Mouse (Mus musculus) right cerebral cortex, postnatal 14 days (tissue): ENCODE measurements at regions not wholly inside any gene's neighbourhood (a gene's known extent, or its start where the extent isn't known, plus 50 kb on each side); places are given as distances from the start of the nearest gene placed in this dataset.

ENCODE experiments used
- DNase-seq: peaks from one replicate; pipeline ENCODE4 v3.0.0; 2022

DNA sequence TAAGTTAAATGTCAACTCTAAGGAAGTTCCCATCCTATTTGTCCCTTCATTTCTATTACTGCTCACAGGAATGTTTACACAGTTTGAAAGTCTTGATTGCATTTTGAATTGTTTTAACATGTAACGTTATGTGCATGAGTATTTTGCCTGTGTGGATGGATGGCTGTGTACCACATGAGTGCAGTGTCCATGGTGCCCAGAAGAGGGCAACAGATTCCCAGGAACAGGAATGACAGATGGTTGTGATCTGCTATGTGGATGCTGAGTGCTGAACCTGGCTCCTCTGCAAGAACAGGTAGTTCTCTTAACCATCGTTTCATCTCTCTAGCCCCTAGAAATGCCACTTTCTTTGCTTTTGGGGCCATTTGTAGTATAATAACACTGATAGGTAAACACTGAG is 597.9 kb upstream of the Zwint start:
- peak; percentile 3 for DNase-seq

DNA sequence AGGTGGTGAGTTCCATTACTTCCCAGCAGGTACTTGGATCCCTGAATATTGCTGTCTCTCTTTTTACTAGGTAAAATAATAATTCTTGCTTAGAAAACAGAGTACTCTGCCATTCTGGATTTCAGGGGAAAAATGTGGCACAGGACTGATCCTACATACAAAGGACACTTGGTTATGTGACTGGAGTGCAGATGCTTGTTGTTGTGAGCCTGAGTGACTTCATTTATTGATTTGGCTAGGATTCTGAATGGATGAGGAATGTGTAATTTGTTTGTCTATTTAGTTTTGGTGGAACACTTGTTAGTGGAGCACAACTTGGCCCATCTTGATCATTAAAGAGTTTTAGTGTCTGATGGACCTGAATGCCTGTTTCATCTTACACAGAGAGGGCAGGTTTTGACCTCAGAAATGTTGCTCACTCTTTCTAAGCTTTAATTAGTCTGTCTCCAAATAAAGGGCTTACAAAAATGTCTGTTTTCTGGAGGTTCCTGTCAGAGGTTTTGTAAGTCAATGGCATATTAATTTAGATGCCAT is 583.4 kb upstream of the Zwint start:
- DNase-seq = no peak

DNA sequence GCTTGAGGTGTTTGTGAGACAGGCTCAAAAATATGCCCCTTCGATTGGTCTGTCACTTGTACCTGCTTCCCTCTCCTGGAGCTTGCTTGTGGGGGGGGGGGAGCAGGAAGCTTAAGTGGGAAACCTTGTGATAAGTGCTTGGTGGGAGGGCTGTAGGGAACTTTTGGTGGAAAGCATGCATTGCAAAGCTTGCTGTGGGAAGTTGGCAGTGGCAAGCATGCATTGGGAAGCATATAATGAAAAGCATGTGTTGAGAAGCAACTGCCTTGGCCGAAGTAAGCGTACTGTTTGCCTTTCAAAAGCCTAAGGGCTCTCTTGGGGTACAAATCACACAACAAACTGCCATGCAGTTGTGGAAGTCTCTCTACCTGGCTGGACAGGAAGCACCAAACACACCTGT is 576.3 kb upstream of the Zwint start:
- DNase-seq = no peak

DNA sequence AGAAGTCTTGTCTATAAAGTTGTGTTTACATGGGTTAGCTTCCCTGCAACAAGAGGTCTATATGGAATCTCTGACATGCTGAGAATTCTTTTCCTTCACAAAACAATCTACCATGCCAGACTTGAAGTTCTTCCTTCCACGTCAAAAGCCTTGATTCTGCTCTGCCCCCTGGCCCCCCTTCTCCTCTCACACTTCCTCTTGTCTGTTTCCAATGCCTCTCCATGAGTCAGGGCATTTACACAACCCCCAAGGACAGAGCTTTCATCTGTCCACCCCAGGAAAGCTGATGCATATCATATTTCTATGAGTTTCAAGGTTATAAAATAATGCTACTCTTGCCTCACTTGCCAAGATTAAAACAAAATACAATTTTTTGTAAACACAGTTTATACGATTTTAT is 557.7 kb upstream of the Zwint start:
- no peak for DNase-seq

DNA sequence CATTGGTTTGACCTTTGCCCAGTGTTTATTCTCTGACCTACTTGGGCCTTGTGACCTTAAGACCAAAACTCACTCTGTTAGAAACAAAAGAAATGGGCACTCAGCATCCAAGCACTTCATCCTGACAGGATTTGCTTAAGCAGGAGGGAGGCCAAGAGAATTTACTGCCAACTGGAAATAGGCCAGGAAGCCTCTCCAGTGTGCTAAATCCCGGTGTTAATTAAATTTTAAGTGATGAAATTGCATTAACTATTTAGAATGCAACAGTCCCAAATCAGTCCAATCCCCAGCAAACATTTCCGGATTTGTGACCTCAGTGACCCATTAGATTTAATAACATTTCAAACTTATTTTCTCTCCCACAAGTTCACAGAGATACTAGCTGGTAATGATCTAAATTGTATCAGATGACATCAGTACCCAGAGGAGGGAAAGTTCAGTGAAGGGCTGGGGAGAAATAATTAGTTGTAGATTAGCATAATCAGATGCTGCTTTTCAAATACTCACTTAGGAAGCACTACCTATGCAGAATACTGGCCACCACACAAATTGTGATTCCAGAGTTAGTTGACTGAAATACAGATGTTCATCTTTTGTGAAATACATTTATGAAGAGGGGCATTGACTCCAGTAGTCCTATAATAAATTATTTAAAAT is 555.4 kb upstream of the Zwint start:
- peak; percentile 5 for DNase-seq

DNA sequence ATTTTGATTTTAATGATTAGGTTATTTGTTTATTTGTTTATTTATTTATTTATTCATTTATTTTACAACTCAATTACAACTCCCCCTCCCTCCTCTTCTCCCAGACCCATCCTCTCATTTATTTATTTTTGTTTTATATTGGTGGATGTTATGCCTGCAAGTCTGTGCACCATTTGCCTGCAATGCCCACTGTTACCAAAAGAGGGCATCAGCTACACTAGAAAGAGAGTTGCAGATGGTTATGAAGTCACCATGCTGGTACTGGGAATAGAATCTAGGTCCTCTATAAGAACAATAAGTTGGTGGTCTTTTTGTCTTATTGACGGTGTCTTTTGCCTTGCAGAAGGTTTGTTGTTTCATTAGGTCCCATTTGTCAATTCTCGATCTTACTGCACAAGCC is 535.2 kb upstream of the Zwint start:
- DNase-seq = no peak

DNA sequence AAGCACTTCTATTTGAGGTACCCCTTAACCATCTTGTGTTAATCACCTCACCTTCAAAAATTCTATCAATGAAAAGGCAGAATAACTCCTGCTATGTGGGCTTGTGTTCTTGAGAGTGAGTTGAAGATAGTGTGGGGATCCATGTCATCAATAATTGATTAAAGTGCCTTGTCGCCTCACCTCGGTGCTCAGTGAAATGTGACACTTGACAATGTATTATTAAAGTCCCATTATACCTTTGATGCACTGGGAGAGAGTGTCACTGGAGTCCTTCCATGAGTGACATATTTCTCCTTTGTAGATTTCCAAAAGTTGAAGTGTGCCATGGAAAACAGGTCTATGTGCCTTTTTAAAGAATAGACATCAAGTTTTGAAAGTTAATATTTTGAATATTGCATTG is 522.2 kb upstream of the Zwint start:
- DNase-seq = no peak
